Mouse (Mus musculus) thymus, adult 2 months (tissue): ENCODE measurements around the gene Prr18.

ENCODE experiments used
- CTCF ChIP-seq: fragments of 200-500 bp; IDR thresholded peaks from 2 replicates; pipeline ENCODE4 v1.5.1; 2012; ENCODE audit warnings: mild to moderate bottlenecking, control low read depth, low read length, moderate library complexity, borderline replicate concordance; ENCODE audit not compliant: control insufficient read depth, poor library complexity, insufficient read depth; ENCODE audit errors: extremely low read depth
- POLR2A ChIP-seq: fragments of 200-500 bp; IDR thresholded peaks from 2 replicates; pipeline ENCODE4 v1.6.1; 2012; ENCODE audit warnings: mild to moderate bottlenecking, low read length, control low read depth, moderate library complexity; ENCODE audit not compliant: control insufficient read depth, poor library complexity, insufficient read depth; ENCODE audit errors: extremely low read depth

DNA sequence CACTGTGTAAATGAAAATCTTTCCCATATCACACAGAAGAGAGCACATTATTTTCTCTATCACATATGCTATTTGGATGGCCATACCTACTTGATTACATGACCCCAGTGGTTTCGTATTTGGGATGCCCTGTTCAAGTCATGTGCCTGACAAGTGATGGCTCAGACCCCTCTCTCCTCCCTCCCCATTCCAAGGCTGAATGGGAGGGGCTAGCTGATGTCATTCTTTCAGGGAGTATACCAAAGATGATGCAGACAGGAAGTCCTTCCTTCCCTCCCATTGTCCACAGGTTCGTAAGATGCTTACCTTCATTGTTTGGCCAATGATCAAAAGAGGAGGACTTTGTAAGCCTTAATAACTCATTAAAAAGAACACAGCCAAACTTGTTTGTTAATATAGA, 31.9 kb downstream of the Prr18 start:
- TF ChIP-seq CTCF, result no peak
- no peak for TF ChIP-seq POLR2A
